Mouse (Mus musculus) Patski (cell line): ENCODE data around the gene Fam196a. TPM values are rescaled to one million over a fixed set of nuclear protein-coding genes. Genes with fewer than 3 reads are reported as not detected.

ENCODE experiments used
- ATAC-seq: fragments of 100-300 bp; one replicate; pipeline ENCODE4 v1.8.0; 2021
- CTCF ChIA-PET: fragments of 350-600 bp; sonication (Branson Sonifier 250); formaldehyde crosslinking; loops from one replicate; lab custom pipeline; 2022; ENCODE audit warnings: inconsistent platforms; lab: Charles Lee
- POLR2A ChIA-PET: fragments of 350-600 bp; sonication (Branson Sonifier 250); formaldehyde crosslinking; loops from one replicate; lab custom pipeline; 2022; ENCODE audit warnings: antibody characterized with exemption, inconsistent platforms; lab: Charles Lee
- DNase-seq: peaks from one replicate; pipeline ENCODE4 v3.0.0-alpha.2; 2011; ENCODE audit warnings: low read depth, low spot score
- H3K27me3 ChIP-seq: fragments of 371-371 bp; one replicate; pipeline ENCODE4 v1.5.1; 2021
- CTCF ChIP-seq: fragments of 100-300 bp; IDR thresholded peaks from one replicate; pipeline ENCODE4 v1.5.1; 2021
- in situ Hi-C: fragments of 300-500 bp; cut with MboI; formaldehyde crosslinking; loops from 3 replicates; pipeline ENCODE4 v1.11.1; 2018; ENCODE audit warnings: low pct_unique_long_range_greater_than_20kb, mixed read lengths
- polyA plus RNA-seq: library from polyadenylated mRNA; unstranded; gene quantifications from one replicate; pipeline ENCODE4 v1.2.3, GENCODE M21; 2021

Gene Fam196a
- polyA plus RNA-seq, 1 experiment from 2014 or later = 0.04 TPM

- no peak for TF ChIP-seq CTCF
- DNase-seq = no peak
- in situ Hi-C loops = no loop called here
- no peaks in the 10 kb centered on the region for H3K27me3 ChIP-seq
- CTCF ChIA-PET = no interaction called here
- POLR2A ChIA-PET = no interaction called here
- no peak for ATAC-seq
Observed at GRCm38 (mm10) chr7:134901992-134902391, 36.2 kb downstream of the Fam196a start.

- H3K27me3 ChIP-seq = no peaks in the 10 kb centered on the region
- ATAC-seq (no peak), DNase-seq (no peak)
- in situ Hi-C loops = no loop called here
- ChIA-PET POLR2A (no interaction called here), CTCF (interaction anchor here (1.2 kb wide), 1 partner anchor 9 kb away, joined by 4 read pairs; no protein-coding TSS in a partner anchor)
- no peak for TF ChIP-seq CTCF
Observed at GRCm38 (mm10) chr7:134899462-134899861, 38.8 kb downstream of the Fam196a start.

- ATAC-seq (no peak), DNase-seq (no peak)
- no peaks in the 10 kb centered on the region for H3K27me3 ChIP-seq
- in situ Hi-C loops = no loop called here
- ChIA-PET CTCF (interaction anchor here (1.1 kb wide), 1 partner anchor 9 kb away, joined by 3 read pairs; no protein-coding TSS in a partner anchor), POLR2A (no interaction called here)
- TF ChIP-seq CTCF = no peak
Observed at GRCm38 (mm10) chr7:134894604-134895003, 43.6 kb downstream of the Fam196a start.

- POLR2A ChIA-PET = no interaction called here
- ATAC-seq (no peak), DNase-seq (no peak)
- CTCF ChIA-PET = interaction anchor here (0.6 to 3.1 kb wide), 4 partner anchors 10 to 22 kb away, joined by 3 to 7 read pairs (median 6); no protein-coding TSS in a partner anchor
- in situ Hi-C loops = no loop called here
- peak; percentile 73 for TF ChIP-seq CTCF
- H3K27me3 ChIP-seq = no peaks in the 10 kb centered on the region
Observed at GRCm38 (mm10) chr7:134892972-134893371, 45.3 kb downstream of the Fam196a start.

GRCm38 (mm10) chr7:134892449-134892871, 45.8 kb downstream of the Fam196a start:
- in situ Hi-C loops = no loop called here
- ChIA-PET POLR2A (interaction anchor here (0.5 kb wide), 1 partner anchor 588 kb away, joined by 3 read pairs; no protein-coding TSS in a partner anchor), CTCF (interaction anchor here (0.6 to 3.1 kb wide), 4 partner anchors 11 to 21 kb away, joined by 3 to 7 read pairs (median 6); no protein-coding TSS in a partner anchor)
- no peak for TF ChIP-seq CTCF
- ATAC-seq (no peak), DNase-seq (no peak)
- H3K27me3 ChIP-seq = no peaks in the 10 kb centered on the region

- CTCF ChIA-PET = interaction anchor here (0.8 to 1.6 kb wide), 2 partner anchors 12 to 505 kb away, joined by 3 to 4 read pairs; no protein-coding TSS in a partner anchor
- no peak for ATAC-seq
- no peak for TF ChIP-seq CTCF
- POLR2A ChIA-PET = interaction anchor here (0.6 kb wide), 1 partner anchor 13 kb away, joined by 3 read pairs; no protein-coding TSS in a partner anchor
- DNase-seq = no peak
- no peaks in the 10 kb centered on the region for H3K27me3 ChIP-seq
- in situ Hi-C loops = no loop called here
Observed at GRCm38 (mm10) chr7:134883516-134883915, 54.7 kb downstream of the Fam196a start.

- ChIA-PET CTCF (interaction anchor here (1.2 kb wide), 1 partner anchor 12 kb away, joined by 5 read pairs; no protein-coding TSS in a partner anchor), POLR2A (no interaction called here)
- ATAC-seq = no peak
- no peaks in the 10 kb centered on the region for H3K27me3 ChIP-seq
- in situ Hi-C loops = no loop called here
- no peak for DNase-seq
- no peak for TF ChIP-seq CTCF
Observed at GRCm38 (mm10) chr7:134880431-134880830, 57.8 kb downstream of the Fam196a start.

- ATAC-seq (no peak), DNase-seq (no peak)
- CTCF ChIA-PET = interaction anchor here (1.8 kb wide), 1 partner anchor 19 kb away, joined by 4 read pairs; no protein-coding TSS in a partner anchor
- no peaks in the 10 kb centered on the region for H3K27me3 ChIP-seq
- POLR2A ChIA-PET = no interaction called here
- in situ Hi-C loops = no loop called here
- TF ChIP-seq CTCF = no peak
Observed at GRCm38 (mm10) chr7:134878985-134879384, 59.2 kb downstream of the Fam196a start.

GRCm38 (mm10) chr7:134872981-134873380, 65.2 kb downstream of the Fam196a start:
- POLR2A ChIA-PET = no interaction called here
- CTCF ChIA-PET = interaction anchor here (0.9 to 1.6 kb wide), 4 partner anchors 10 to 42 kb away, joined by 3 to 4 read pairs (median 4); no protein-coding TSS in a partner anchor

GRCm38 (mm10) chr7:134872511-134872910, 65.7 kb downstream of the Fam196a start:
- DNase-seq (no peak), ATAC-seq (no peak)
- no peak for TF ChIP-seq CTCF
- ChIA-PET POLR2A (no interaction called here), CTCF (interaction anchor here (0.9 to 1.6 kb wide), 4 partner anchors 10 to 42 kb away, joined by 3 to 4 read pairs (median 4); no protein-coding TSS in a partner anchor)
- in situ Hi-C loops = no loop called here
- no peaks in the 10 kb centered on the region for H3K27me3 ChIP-seq

More at GRCm38 (mm10) chr7:134872981-134873380, 65.2 kb downstream of the Fam196a start:
- DNase-seq = no peak
- H3K27me3 ChIP-seq = no peaks in the 10 kb centered on the region
- in situ Hi-C loops = no loop called here
- no peak for ATAC-seq
- TF ChIP-seq CTCF = no peak

GRCm38 (mm10) chr7:134864175-134864574, 74.1 kb downstream of the Fam196a start:
- ChIA-PET CTCF (interaction anchor here (1.0 to 1.5 kb wide), 2 partner anchors 9 to 32 kb away, joined by 3 to 5 read pairs; no protein-coding TSS in a partner anchor), POLR2A (no interaction called here)
- DNase-seq (no peak), ATAC-seq (no peak)
- no peak for TF ChIP-seq CTCF
- H3K27me3 ChIP-seq = no peaks in the 10 kb centered on the region
- in situ Hi-C loops = no loop called here
